Mouse (Mus musculus) lung, embryonic 15.5 days (tissue): Measurements from ENCODE around the gene Sapcd2. TPM values are rescaled to one million over a fixed set of nuclear protein-coding genes. Genes with fewer than 3 reads are reported as not detected.

ENCODE experiments used
- polyA plus RNA-seq: library from polyadenylated mRNA; unstranded; fragments of >200 nt; fragmentation: Nextera tagmentation; extraction: Ambion mirVana; gene quantifications from 2 replicates; pipeline ENCODE4 v1.2.1, GENCODE M21; 2015

Sapcd2 gene
- polyA plus RNA-seq, 1 experiment from 2014 or later: 42.2 TPM

Other genes starting within 250 kb of the Sapcd2 start
- gene Nrarp, start 191.6 kb upstream of the Sapcd2 start, polyA plus RNA-seq: 15.7 and 16.0 TPM in 2 replicates
- 8.8 and 11.7 TPM in 2 replicates for gene Tor4a, start 175.4 kb upstream of the Sapcd2 start, polyA plus RNA-seq
- gene Nelfb, start 160.8 kb upstream of the Sapcd2 start, polyA plus RNA-seq: 121 and 122 TPM in 2 replicates
- gene Stpg3, start 157.7 kb upstream of the Sapcd2 start, polyA plus RNA-seq: not detected in 2 replicates
- gene Fam166a, start 153.6 kb upstream of the Sapcd2 start, polyA plus RNA-seq: 0.69 and 1.4 TPM in 2 replicates
- gene Tubb4b, start 147.6 kb upstream of the Sapcd2 start, polyA plus RNA-seq: 704 and 709 TPM in 2 replicates
- not detected in 2 replicates for gene Slc34a3, start 138.0 kb upstream of the Sapcd2 start, polyA plus RNA-seq
- not detected in 2 replicates for gene Rnf224, start 135.5 kb upstream of the Sapcd2 start, polyA plus RNA-seq
- 8.9 and 9.9 TPM in 2 replicates for gene Rnf208, start 130.1 kb upstream of the Sapcd2 start, polyA plus RNA-seq
- gene Cysrt1, start 129.9 kb upstream of the Sapcd2 start, polyA plus RNA-seq: 0.19 and 0.35 TPM in 2 replicates
- 3.5 and 5.0 TPM in 2 replicates for gene AL732309.1, start 125.5 kb upstream of the Sapcd2 start, polyA plus RNA-seq
- 24.4 and 24.5 TPM in 2 replicates for gene Tmem203, start 116.9 kb upstream of the Sapcd2 start, polyA plus RNA-seq
- 6.7 and 8.7 TPM in 2 replicates for gene Tprn, start 109.7 kb upstream of the Sapcd2 start, polyA plus RNA-seq
- 229 and 239 TPM in 2 replicates for gene Ssna1, start 99.9 kb upstream of the Sapcd2 start, polyA plus RNA-seq
- gene Anapc2, start 99.8 kb upstream of the Sapcd2 start, polyA plus RNA-seq: 132 and 136 TPM in 2 replicates
- not detected in 2 replicates for gene Tmem210, start 84.2 kb upstream of the Sapcd2 start, polyA plus RNA-seq
- 3.4 and 4.5 TPM in 2 replicates for gene Lrrc26, start 82.4 kb upstream of the Sapcd2 start, polyA plus RNA-seq
- 0.45 and 0.48 TPM in 2 replicates for gene Grin1, start 53.1 kb upstream of the Sapcd2 start, polyA plus RNA-seq
- gene Man1b1, start 40.0 kb upstream of the Sapcd2 start, polyA plus RNA-seq: 48.8 and 52.0 TPM in 2 replicates
- gene Dpp7, start 16.0 kb upstream of the Sapcd2 start, polyA plus RNA-seq: 14.5 and 14.9 TPM in 2 replicates
- gene Uap1l1, start 6.6 kb upstream of the Sapcd2 start, polyA plus RNA-seq: 16.4 and 20.5 TPM in 2 replicates
- gene Entpd2, start 23.6 kb downstream of the Sapcd2 start, polyA plus RNA-seq: 2.1 and 3.6 TPM in 2 replicates
- 27.5 and 28.7 TPM in 2 replicates for gene Npdc1, start 27.0 kb downstream of the Sapcd2 start, polyA plus RNA-seq
- 0.11 TPM in 1 of 2 replicates, not detected in the other for gene Fut7, start 50.9 kb downstream of the Sapcd2 start, polyA plus RNA-seq
- gene Abca2, start 56.4 kb downstream of the Sapcd2 start, polyA plus RNA-seq: 4.5 and 4.8 TPM in 2 replicates
- gene Clic3, start 84.5 kb downstream of the Sapcd2 start, polyA plus RNA-seq: 77.9 and 90.3 TPM in 2 replicates
- 31.5 and 37.0 TPM in 2 replicates for gene Paxx, start 88.8 kb downstream of the Sapcd2 start, polyA plus RNA-seq
- 10.2 and 24.3 TPM in 2 replicates for gene Ptgds, start 97.7 kb downstream of the Sapcd2 start, polyA plus RNA-seq
- gene Lcn12, start 121.6 kb downstream of the Sapcd2 start, polyA plus RNA-seq: not detected in 2 replicates
- gene Fbxw5, start 128.4 kb downstream of the Sapcd2 start, polyA plus RNA-seq: 72.8 and 76.2 TPM in 2 replicates
- gene C8g, start 129.4 kb downstream of the Sapcd2 start, polyA plus RNA-seq: 5.8 and 6.6 TPM in 2 replicates
- 37.1 and 41.3 TPM in 2 replicates for gene Traf2, start 174.6 kb downstream of the Sapcd2 start, polyA plus RNA-seq
- 311 and 323 TPM in 2 replicates for gene Edf1, start 185.5 kb downstream of the Sapcd2 start, polyA plus RNA-seq
- 4.5 and 7.1 TPM in 2 replicates for gene Mamdc4, start 202.5 kb downstream of the Sapcd2 start, polyA plus RNA-seq
- 163 and 177 TPM in 2 replicates for gene Phpt1, start 202.9 kb downstream of the Sapcd2 start, polyA plus RNA-seq
- 0.09 TPM in 1 of 2 replicates, not detected in the other for gene Ajm1, start 209.4 kb downstream of the Sapcd2 start, polyA plus RNA-seq
- gene Rabl6, start 236.2 kb downstream of the Sapcd2 start, polyA plus RNA-seq: 74.0 and 75.2 TPM in 2 replicates
- gene Ccdc183, start 245.4 kb downstream of the Sapcd2 start, polyA plus RNA-seq: 0.17 and 0.45 TPM in 2 replicates
- gene Tmem141, start 249.7 kb downstream of the Sapcd2 start, polyA plus RNA-seq: 26.8 and 27.2 TPM in 2 replicates